Mouse (Mus musculus) embryonic fibroblast, embryonic 13.5 days (primary cell): ENCODE results near the gene Dlg2.

Experiments
- CTCF ChIP-seq: IDR thresholded peaks from 2 replicates; pipeline ENCODE4 v1.5.1; 2011; ENCODE audit warnings: mild to moderate bottlenecking, control low read depth, low read length, moderate library complexity, borderline replicate concordance; ENCODE audit not compliant: insufficient read depth
- POLR2A ChIP-seq: IDR thresholded peaks from 2 replicates; pipeline ENCODE4 v1.6.1; 2011; ENCODE audit warnings: low read depth, mild to moderate bottlenecking, control low read depth, low read length, moderate library complexity

DNA sequence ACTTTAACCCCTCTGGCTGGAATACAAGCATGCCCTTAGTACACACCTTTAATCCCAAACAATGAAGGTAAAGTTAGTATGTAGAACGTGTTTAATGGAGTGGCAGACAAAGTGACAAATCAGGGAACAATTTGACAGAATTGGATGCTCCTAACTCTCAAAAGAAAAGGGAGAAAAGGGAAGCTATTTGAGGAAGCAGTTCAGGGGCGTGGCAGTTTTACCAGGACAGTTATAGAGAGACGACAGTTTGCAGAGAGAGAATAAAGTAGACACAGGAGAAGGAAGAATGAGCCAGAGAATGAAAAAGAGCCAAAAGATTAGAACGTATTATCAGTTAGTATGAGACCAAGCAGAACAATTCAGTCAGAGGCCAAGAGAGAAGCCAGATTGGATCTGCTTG lies 1122.1 kb downstream of the Dlg2 start:
- TF ChIP-seq CTCF (no peak), POLR2A (no peak)
